Mouse (Mus musculus) spleen, embryonic (tissue): ENCODE measurements at regions not wholly inside any gene's neighbourhood (a gene's known extent, or its start where the extent isn't known, plus 50 kb on each side); places are given as distances from the start of the nearest gene placed in this dataset.

Source experiments
- CTCF ChIA-PET: fragments of 350-600 bp; sonication (Branson Sonifier 250); formaldehyde crosslinking; loops from one replicate; lab custom pipeline; 2022; lab: Charles Lee

DNA sequence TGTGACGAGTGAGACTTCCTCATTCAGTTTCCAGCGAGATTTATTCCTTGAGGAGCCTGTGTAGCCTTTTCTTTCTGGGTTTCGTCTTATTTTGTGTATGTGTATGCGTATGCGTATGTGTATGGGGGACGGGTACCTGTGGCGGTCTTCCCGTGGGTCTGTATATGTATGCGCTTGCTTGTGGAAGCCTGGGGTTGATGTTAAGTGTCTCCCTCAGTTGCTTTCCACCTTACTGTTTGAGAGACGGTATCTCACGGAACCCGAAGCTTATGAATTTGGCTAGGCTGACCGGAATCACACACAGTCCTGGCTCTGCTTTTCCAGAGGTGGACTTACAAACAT, 87.1 kb downstream of the Ankrd50 start:
- CTCF ChIA-PET, result no interaction called here

DNA sequence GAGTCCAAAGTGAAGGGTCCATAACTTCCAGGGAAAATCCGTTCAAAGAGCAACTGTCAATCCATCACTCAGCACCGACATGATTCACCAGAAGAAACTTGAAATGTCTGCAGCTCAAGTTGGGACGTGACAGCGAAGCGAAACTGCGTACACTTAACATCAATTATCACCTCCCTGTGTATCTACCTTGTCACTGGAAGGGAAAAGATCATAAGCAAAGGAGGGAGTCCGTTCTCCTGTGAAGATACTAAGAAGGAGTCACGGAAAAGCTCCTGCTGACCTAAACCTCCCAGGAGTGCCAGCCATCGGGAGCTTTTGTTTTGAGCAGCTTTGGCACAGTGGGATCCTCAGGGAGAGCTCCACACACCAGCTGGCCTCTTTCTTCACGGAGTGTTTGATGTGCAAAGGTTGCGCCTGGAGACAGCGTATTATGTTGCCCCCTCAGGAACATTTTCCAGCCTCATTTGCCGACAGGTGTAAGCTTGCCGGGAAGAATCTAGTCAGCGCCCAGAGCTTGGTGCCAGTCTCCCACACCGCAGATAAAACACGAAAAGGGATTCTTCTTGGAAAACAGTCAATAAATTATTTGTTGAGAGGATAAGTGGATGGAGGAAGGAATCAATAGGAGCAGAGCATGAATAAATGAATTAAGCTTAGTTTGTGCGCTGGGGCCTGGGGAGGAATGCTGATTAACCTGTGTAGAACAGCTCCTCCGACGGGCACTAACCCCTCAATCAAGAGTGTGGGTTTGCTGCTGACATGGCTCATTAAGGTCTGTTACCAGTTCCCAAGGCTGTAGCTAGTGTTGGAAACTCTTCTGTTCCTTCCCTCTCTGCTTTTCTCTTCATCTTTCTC, 87.7 kb downstream of the Ankrd50 start:
- CTCF ChIA-PET, result no interaction called here

DNA sequence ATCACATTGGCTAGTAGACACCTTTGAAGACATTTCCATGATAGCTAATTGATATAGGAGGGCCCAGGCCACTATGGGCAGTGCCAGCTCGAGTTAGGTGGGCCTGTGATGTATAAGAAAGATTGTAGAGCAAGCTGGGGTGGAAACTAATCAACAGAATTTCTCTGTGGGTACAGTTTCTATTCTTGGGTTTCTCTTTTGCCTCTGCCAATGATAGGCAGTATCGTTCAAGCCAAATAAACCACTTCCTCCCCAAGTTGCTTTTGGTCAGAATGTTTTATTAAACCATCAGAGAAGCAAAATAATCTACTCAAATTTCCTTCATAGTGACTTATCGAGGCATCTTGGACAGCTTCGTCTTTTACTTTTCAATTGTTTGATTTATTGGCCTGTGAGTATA, 90.3 kb downstream of the Ankrd50 start:
- CTCF ChIA-PET, result no interaction called here

DNA sequence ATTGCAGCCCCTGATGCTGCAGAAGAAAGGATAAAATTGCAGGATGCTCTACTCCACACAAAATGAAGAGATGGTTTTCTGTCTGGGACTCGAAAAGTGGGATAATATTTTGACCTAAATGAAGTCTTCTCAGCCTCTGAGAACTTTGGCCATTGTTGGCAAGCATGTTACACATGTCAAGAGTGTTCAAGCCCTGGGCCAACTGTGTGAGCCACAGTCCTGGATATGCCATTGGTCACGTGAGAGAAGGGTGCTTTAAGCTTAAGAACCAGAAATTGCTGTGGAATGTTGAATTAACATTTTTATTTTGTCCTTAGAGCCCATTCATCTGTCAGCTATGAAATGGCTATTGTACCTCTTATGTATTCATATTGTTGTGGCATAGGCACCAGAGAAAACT, 95.0 kb downstream of the Ankrd50 start:
- CTCF ChIA-PET, result no interaction called here

DNA sequence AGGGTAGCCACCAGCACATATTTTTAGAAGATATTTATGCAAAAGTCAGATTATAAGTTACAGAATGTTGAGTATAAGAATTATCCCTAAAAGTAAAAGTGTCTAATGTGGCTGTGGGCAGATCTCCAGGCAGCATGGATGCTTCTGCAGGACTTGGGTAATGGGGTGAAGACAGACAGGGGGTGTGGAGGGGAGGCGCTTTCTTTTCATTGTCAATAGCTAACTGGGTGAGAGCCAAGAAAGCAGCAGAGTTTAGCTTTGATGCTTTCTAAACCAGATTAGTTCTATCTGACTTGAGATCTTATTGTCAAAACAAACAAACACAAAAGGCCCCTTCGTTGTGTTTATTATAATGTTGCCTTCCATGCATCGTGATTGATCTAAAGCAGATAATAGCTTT, 95.7 kb downstream of the Ankrd50 start:
- CTCF ChIA-PET, result no interaction called here

DNA sequence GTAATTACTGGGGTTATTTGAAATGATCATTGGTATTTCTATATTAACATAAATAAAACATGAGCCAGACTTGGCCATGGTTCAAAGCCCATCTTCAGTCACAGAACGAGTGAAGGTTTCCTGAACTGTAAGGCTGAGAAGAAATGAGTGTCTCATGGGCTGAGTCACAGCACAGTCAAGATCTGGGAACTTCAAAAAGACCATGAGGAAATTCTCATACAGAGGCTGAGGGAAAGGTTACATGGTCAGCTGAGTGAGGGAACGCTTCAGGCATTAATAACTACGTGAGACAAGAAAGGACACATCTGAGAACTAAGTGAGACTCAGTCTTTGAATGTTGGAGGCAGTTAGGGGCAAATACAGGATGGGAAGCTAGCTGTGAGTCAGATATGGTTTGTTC, 101.9 kb downstream of the Ankrd50 start:
- CTCF ChIA-PET, result no interaction called here

DNA sequence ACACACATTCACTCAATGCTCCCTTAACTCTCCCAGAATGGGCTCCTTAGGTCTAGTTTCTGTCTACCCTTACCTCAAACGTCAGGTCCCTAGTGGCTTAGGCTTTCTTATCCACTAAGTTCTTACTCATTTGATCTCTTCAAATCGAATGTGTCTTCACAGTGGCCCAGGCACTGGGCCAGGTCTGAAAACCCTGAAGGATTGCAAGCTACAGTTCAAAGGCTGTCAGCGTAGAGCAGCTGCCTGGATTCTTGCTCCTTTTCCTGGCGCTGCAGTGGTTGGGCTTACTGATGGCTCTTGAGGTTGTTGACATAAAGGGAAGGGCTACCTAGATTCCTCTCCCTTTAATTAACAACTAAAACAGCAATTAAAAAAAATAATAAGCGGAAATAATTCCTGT, 103.0 kb downstream of the Ankrd50 start:
- CTCF ChIA-PET, result no interaction called here

DNA sequence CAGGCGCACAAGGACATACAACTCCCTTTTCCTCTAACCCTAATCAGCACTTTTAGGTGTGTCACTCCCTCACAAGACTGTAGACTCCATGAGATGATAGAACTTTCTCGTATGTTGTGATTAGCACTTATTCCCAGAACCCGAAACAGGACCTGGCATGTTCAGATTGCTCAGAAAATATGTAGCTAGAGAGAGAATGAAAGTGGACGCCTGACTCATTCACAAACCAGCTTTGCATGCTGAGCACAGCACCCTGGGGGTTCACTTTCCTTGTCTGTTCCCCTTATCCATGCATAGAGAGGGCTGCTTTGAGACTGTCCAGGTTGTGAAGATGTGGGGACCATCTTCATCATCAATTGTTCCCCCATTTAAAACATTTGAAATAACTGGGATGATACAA, 111.0 kb downstream of the Ankrd50 start:
- CTCF ChIA-PET, result no interaction called here

DNA sequence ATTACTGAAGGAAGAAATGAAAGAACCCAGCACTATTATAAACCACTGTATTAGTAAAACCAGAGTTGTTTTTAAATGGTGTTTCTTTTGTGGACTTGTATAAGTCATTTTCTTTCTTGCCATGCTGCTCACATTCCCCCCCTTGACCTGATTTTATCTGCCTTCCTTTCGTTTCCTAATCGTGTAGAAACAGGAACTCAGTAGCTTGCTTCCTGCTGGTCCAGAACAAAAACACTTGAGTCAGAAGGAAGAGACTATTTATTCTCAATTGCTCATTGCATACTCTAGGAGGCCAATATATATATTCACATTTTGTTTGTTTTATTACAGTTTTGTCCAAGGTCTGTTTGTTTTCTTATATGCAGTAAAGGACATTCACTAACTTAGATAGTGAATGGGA, 112.9 kb downstream of the Ankrd50 start:
- CTCF ChIA-PET, result no interaction called here

DNA sequence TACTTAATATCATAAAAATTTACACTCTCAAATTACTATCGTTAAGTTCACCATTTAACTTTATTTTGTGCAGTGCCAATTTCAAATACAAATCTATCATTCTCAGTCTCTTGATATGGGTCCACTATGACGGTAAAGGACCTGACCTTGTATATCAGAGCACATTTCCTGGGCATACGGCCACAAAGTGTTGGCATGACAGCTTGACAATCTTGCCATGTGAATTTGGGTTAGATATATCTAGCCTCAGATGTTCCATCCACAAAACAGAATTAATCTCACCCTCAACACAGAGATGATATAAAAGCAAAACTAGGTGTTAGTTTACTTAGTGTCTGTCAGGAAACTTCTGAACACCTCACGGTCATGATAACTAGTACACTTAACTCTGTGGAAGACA, 120.8 kb downstream of the Ankrd50 start:
- CTCF ChIA-PET, result no interaction called here

DNA sequence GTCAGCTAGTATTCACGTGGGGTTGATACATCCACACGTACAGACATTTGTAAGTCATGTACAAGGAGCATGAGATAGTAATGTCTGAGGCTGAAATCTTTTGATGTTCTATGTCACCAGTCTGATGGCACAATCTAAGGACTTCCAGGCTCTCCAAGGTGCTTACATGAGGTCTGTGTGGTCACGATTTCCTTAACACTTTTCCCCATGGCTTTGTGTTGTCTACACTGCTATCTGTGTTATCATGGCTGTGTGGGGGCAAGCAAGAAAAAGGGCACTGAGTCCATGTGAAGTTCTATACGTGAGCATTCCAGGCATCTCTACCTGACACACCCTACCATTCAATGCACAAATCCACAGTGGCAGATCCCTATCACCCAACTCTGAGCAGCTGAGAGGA, 123.2 kb downstream of the Ankrd50 start:
- CTCF ChIA-PET, result interaction anchor here (0.6 kb wide), 1 partner anchor 734 kb away, joined by 4 read pairs; no protein-coding TSS in a partner anchor

DNA sequence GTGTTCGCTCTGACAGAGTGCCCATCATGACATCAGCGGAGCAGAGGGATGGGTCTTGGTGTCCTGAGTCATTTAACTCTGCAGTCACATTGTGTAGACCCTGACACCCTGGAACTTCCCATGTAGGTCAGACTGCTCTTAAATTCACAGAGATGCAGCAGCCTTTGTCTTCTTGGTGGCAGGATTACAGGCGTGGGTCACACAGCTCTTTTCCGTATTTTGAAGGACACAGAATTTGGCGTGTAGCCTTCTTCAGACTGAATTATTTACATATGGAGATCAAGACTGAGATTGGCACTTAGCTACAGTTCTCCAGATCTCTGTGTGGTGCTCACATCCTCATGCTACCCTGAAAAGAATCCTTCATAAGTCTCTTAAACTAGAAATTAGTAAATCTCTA, 123.7 kb downstream of the Ankrd50 start:
- CTCF ChIA-PET, result interaction anchor here (0.6 kb wide), 1 partner anchor 734 kb away, joined by 4 read pairs; no protein-coding TSS in a partner anchor

DNA sequence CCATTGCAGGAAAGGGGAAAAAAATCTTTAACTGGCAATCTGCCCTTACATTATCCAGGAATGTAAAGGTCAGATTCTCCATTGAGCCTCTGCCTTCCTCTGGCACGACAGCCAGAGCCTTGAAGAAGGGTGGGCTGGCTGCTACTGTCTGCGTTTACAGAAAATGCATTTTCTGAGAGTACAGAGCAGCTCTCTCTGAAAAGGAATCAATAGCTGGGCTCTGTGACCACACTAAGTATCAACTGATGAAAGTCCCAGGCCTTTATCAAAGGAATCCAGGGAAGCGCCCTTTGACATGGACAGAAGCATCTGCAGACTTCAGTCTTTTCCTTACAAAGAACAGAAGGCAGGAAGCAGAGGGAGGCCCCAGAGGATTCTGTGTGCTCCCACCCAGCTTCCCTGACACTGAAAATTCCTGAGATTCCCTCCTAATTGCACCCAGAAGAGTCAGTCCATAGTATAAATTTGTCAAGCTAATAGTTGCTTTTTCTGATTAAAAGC, 124.2 kb downstream of the Ankrd50 start:
- CTCF ChIA-PET, result no interaction called here

DNA sequence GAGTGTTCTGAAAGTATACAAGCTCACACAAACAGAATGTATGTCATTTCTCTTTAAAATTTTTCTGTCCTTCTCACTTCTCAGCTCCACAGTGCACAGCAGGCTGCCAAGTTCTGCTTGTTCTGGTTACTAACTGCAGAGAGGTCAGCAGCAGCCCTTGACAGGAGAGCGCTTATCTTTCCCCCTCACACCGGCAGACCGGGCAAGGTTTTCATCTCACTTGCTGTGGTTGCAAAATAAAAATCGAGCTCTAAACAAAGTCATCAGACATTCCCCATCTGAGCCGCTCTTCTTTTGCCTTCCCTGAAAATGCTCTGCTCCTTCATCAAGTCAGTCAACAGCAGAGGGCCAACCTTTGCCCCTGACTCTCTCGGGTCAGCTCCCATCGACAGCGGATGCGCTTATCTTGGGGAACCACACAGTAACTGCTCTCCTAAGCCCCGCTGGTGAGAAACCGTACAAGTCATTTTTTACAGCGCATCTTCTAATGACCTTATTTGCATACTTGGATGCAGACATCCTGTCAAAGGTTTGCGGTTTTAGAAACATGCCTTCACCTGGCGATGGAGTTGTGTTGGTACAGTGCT, 126.6 kb downstream of the Ankrd50 start:
- CTCF ChIA-PET, result no interaction called here

DNA sequence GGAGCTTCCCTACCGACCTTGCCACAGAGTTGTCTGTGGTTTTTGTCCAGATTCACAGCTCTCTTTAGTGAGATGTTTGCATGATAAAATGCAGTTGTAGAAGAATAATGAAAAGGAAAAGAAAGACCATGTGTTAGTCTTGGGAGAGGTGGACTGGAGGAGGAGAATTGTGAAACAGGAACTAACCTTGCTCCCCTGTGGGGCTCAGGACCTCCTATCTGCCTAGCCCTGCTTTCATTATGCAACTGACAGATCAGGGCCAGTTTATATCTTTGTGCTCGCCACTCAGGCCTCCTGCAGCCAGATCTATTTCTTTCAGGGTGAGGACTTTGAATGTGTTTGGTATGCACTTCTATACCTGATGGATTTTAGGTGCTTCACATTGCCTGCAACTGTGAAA, 140.4 kb downstream of the Ankrd50 start:
- CTCF ChIA-PET, result no interaction called here

DNA sequence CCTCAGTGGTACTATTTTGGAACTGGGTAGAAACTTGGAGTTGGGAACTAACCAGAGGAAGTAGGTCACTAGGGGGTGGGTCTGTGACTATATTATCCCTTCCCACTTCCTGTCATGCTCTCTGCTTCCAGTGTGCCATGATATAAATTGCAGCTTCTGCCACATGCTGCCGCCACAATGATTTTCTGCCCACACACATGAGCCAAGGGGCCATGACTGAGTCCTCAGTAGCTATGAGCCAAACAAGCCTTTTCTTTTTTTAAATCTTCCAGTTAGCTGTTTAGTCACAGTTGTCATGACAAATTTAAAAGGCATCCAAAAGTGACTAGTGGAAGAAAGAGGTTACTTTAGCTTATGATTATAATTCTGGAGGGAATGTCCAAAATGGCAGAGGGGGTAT, 143.0 kb downstream of the Ankrd50 start:
- CTCF ChIA-PET, result no interaction called here

DNA sequence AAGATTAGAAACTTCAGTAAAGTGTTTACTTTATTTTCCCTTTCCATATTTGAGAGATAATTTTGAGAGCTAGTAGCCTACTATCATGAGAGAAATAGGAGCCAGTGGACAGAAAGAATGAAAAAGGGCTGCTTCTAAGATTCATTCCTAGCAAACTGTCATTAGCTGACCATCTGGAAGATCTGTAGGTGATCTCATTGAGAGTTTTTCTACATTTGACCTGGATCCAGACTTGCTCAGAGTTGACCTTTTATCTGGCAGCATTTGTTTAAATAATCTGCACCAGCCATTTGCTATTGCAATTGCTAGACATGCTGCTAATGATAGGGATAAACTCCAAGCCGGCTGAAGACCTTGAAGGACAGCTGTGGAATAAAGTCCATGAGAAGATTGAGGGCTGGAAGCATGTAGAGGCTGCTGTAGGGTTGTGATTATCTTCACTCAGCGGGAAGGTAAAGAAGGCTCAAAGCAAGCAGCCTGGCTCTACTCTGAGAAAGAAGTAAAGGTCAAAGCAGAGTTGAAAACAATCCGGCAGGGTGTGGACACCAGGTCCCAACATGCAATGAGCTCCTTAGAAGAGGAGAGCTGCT, 151.2 kb downstream of the Ankrd50 start:
- CTCF ChIA-PET, result no interaction called here

DNA sequence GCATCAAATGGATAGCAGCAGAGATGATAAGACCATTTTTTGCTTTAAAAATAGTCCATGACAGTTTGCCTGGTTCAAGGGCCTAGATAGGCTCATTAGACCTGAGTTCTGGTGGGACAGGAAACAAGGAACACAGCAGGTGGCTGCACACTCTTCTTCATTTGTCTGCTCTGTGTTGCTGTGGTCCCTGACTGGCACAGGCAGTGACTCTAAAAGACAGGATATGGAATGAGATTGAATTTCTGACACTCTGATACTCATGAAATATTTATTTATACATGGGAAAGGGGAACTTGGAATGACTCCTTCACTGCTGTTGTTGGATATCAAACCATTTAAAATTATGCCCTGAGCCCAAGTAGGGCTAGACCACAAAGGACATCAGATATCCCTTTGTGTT, 153.5 kb downstream of the Ankrd50 start:
- CTCF ChIA-PET, result no interaction called here

DNA sequence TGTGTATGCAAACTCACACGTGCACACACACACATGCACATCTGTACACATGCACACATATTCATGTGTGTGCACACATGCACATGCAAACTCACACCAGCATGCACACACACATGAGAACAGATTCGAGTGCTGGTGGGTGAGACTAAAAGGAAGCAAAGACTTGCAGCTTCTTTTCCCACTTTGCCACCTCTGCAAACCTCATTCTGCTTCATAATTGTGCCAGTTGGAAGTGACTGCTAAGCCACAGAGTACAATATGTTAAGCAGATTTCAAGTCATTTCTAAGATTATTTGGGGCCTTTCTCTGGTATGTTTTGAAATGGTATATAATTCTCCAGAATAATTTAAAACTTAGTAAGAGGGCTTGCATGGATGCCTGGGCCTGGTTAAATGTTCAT, 157.4 kb downstream of the Ankrd50 start:
- CTCF ChIA-PET, result no interaction called here

DNA sequence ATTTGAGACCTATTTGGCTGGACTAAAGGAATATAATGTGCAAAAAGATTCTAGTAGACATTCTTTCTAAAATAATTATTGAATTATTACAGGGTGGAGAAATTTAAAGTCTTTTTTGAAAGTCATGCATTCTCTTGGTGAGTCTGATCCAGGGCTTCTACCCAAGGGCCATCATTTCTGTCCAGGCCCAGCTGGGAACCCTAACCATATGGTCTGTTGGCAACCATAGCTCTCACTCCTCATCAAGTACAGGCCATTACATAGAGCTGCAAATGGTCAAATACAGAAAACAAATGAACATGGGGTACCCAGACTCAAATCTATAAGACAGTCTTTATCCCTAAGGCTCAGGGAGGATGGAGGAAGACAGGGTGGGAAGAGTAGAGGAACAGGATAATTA, 158.4 kb downstream of the Ankrd50 start:
- CTCF ChIA-PET, result no interaction called here

DNA sequence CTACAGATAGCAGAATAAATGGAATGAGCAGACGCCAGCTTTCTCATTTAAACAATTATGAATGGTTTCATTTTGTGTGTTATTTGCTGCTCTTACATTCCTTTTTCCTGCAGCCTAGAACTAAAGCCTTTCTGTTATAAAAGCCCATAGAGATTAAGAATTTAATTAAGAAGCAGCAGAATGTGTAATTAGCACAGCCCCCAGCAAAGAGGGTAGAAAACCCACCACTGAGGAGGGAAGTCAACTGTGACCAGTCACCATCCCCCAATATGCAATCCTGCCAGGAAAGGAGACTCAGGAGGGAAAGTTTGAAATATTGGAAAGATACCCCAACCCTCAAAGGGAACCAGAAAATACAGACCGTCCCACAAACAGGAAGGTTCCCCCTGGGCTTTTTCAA, 160.0 kb downstream of the Ankrd50 start:
- CTCF ChIA-PET, result no interaction called here

DNA sequence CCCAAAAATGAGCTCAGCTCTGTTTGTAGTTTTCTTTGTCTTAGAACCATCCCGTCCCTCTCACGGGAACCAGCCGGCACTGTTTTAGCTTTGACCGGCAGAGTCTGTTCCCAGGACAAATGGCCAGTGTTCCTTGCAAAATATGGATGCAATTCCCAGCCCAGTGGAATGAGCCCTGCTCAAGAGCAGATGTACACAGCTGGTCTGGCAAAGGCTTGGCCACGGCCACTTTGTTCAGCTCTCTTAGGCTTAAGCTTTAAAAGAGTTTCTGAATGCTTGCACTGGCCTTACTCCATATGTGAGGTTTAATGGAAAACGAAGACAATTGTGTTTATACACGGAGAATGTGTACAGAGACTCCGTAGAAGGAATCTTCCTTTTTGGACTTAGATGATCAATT, 162.2 kb downstream of the Ankrd50 start:
- CTCF ChIA-PET, result no interaction called here

DNA sequence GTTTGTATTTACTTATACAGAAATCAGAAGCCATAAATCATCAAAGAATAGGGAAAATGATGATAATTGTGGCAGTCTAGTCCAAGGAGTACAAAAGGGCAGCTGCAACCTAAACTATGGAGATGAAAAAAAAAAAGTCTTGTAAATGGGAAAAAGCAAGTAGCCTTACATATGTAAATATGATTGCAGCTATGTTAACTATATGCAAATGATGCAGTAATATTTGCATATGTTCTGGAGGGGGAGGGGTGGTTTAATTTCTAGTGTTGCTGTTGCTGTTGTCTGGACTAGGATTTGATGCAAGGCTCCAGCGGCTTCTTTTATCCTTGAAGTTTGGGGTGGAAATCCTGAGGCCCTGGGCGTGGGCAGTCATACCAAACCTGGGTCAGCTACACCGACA, 163.0 kb downstream of the Ankrd50 start:
- CTCF ChIA-PET, result no interaction called here
